Mouse (Mus musculus): ENCODE measurements around the gene Elf5. TPM values are rescaled to one million over a fixed set of nuclear protein-coding genes. Genes with fewer than 3 reads are reported as not detected.

Gene Elf5
- polyA plus RNA-seq, 1 experiment from 2014 or later: 14.5 TPM

DNA sequence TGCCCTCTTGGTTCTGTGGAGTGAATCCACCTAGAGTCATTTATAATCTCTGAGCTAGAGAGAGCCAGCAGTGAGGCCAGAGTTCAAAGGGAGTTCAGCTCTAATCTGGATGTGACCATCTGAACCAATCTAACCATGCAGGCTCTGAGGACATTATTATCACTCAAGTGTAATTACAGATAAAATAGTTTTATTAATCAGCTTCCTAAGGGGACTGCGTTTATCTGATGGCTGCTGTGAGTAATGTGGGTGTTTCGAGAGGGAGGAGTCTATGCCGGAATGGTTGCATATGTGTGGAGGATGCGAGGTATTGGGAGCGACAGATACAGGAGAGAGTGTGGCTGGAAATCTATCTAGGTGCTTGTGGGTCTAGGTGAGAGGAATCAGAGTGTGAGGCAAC is 1.9 kb downstream of the Elf5 start:
- Histone ChIP-seq H3K4me3 (ENCODE audit: low read depth, low read length) (no peak overlapping the region), H3K36me3 (ENCODE audit: insufficient read depth, low read length) (no peaks in the 10 kb centered on the region), H3K27ac (ENCODE audit: low read length) (no peak overlapping the region), H3K4me1 (ENCODE audit: insufficient read depth, low read depth, low read length) (no peaks in the 10 kb centered on the region; the same call in 1 of the 2 replicates), H3K9ac (replicated peaks; ENCODE audit: low read depth) (no peak overlapping the region), H3K9me3 (ENCODE audit: low read length) (no peaks in the 10 kb centered on the region), H3K27me3 (replicated peaks; ENCODE audit: insufficient read depth, low read length) (no peaks in the 10 kb centered on the region), H3K4me2 (replicated peaks; ENCODE audit: low read depth, low read length) (no peak overlapping the region)
- WGBS: 24% methylated on average over 5 of the region's 5 CpGs
- DNase-seq (ENCODE audit: low spot score) (peak; percentile 28), ATAC-seq (0 out of 2 replicates have a peak, but pooled peaks have one; percentile 37)
- TF ChIP-seq EP300 (IDR thresholded peaks at IDR 0.05) (no peak), CTCF (IDR thresholded peaks at IDR 0.05) (no peak)

DNA sequence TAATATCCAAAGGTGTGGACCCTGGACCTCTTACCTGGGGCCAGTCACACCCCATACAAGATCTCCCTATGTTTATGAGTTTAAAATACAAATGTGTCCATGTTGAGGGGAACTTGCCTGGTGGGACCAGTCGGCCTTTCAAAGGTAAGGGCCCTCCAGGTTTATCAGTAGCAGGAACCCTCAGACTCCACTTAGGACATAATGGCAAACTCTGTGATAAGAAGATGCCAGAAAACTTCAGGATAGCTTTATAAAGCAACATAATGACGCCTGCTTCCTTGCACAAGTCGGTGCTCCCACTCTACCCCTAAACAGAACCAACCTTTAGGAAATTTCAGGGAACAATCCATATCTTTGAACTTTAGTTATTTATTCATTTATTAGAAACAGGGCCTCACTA is 4.3 kb downstream of the Elf5 start:
- Histone ChIP-seq H3K4me1 (ENCODE audit: insufficient read depth, low read depth, low read length) (no peaks in the 10 kb centered on the region; the same call in 1 of the 2 replicates), H3K4me2 (replicated peaks; ENCODE audit: low read depth, low read length) (no peak overlapping the region), H3K36me3 (ENCODE audit: insufficient read depth, low read length) (no peaks in the 10 kb centered on the region), H3K9me3 (ENCODE audit: low read length) (no peaks in the 10 kb centered on the region), H3K27ac (ENCODE audit: low read length) (no peak overlapping the region), H3K9ac (replicated peaks; ENCODE audit: low read depth) (no peak overlapping the region), H3K27me3 (replicated peaks; ENCODE audit: insufficient read depth, low read length) (no peaks in the 10 kb centered on the region), H3K4me3 (ENCODE audit: low read depth, low read length) (no peak overlapping the region)
- TF ChIP-seq EP300 (IDR thresholded peaks at IDR 0.05): 0 out of 2 replicates have a peak, but pooled peaks have one; percentile 36
- TF ChIP-seq CTCF (IDR thresholded peaks at IDR 0.05): no peak
- 60% methylated on average over 3 of the region's 3 CpGs for WGBS
- peak; percentile 73 for ATAC-seq
- peak; percentile 59 for DNase-seq (ENCODE audit: low spot score)

GRCm38 (mm10) chr2:103420650-103421507 is 9.4 kb downstream of the Elf5 start:
- WGBS: 27% methylated on average over 15 of the region's 15 CpGs
- no peak overlapping the region for H3K27ac ChIP-seq (ENCODE audit: low read length)
- H3K9me3 ChIP-seq (ENCODE audit: low read length): no peaks in the 10 kb centered on the region
- DNase-seq (ENCODE audit: low spot score) (peak; percentile 31), ATAC-seq (no peak)
- H3K4me2 ChIP-seq (replicated peaks; ENCODE audit: low read depth, low read length): no peak overlapping the region
- no peaks in the 10 kb centered on the region for H3K27me3 ChIP-seq (replicated peaks; ENCODE audit: insufficient read depth, low read length)
- H3K4me1 ChIP-seq (ENCODE audit: insufficient read depth, low read depth, low read length): no peaks in the 10 kb centered on the region
- no peak overlapping the region for H3K9ac ChIP-seq (replicated peaks; ENCODE audit: low read depth)
- TF ChIP-seq CTCF (IDR thresholded peaks at IDR 0.05) (no peak), EP300 (IDR thresholded peaks at IDR 0.05) (no peak)
- H3K36me3 ChIP-seq (ENCODE audit: insufficient read depth, low read length): no peaks in the 10 kb centered on the region
- H3K4me3 ChIP-seq (ENCODE audit: low read depth, low read length): no peak overlapping the region

GRCm38 (mm10) chr2:103423884-103424283 is 12.4 kb downstream of the Elf5 start:
- DNase-seq (ENCODE audit: low spot score) (peak; percentile 69), ATAC-seq (peak; percentile 59)
- peak overlapping the region; percentile 84 for H3K27ac ChIP-seq (ENCODE audit: low read length)

GRCm38 (mm10) chr2:103424349-103425026 is 13.0 kb downstream of the Elf5 start:
- Histone ChIP-seq H3K9me3 (ENCODE audit: low read length) (no peaks in the 10 kb centered on the region), H3K27ac (ENCODE audit: low read length) (peak overlapping the region; percentile 84), H3K27me3 (replicated peaks; ENCODE audit: insufficient read depth, low read length) (no peaks in the 10 kb centered on the region), H3K4me3 (ENCODE audit: low read depth, low read length) (peak overlapping the region; percentile 25), H3K36me3 (ENCODE audit: insufficient read depth, low read length) (no peaks in the 10 kb centered on the region), H3K4me2 (replicated peaks; ENCODE audit: low read depth, low read length) (peak overlapping the region; percentile 46), H3K9ac (replicated peaks; ENCODE audit: low read depth) (peak overlapping the region; percentile 34), H3K4me1 (ENCODE audit: insufficient read depth, low read depth, low read length) (no peaks in the 10 kb centered on the region)
- peak; percentile 72 for ATAC-seq
- WGBS: 11% methylated on average over 12 of the region's 12 CpGs
- TF ChIP-seq CTCF (IDR thresholded peaks at IDR 0.05) (peak; percentile 92), EP300 (IDR thresholded peaks at IDR 0.05) (no peak)
- peak; percentile 88 for DNase-seq (ENCODE audit: low spot score)

More at GRCm38 (mm10) chr2:103423884-103424283, 12.4 kb downstream of the Elf5 start:
- Histone ChIP-seq H3K9ac (replicated peaks; ENCODE audit: low read depth) (peak overlapping the region; percentile 34), H3K36me3 (ENCODE audit: insufficient read depth, low read length) (no peaks in the 10 kb centered on the region), H3K4me2 (replicated peaks; ENCODE audit: low read depth, low read length) (peak overlapping the region; percentile 46), H3K27me3 (replicated peaks; ENCODE audit: insufficient read depth, low read length) (no peaks in the 10 kb centered on the region), H3K4me1 (ENCODE audit: insufficient read depth, low read depth, low read length) (no peaks in the 10 kb centered on the region), H3K9me3 (ENCODE audit: low read length) (no peaks in the 10 kb centered on the region), H3K4me3 (ENCODE audit: low read depth, low read length) (peak overlapping the region; percentile 25)
- WGBS: 42% methylated on average over 12 of the region's 12 CpGs
- TF ChIP-seq EP300 (IDR thresholded peaks at IDR 0.05): no peak
- TF ChIP-seq CTCF (IDR thresholded peaks at IDR 0.05): no peak

GRCm38 (mm10) chr2:103425456-103426063 is 14.1 kb downstream of the Elf5 start:
- ATAC-seq (peak; percentile 72), DNase-seq (ENCODE audit: low spot score) (peak; percentile 87)
- TF ChIP-seq EP300 (IDR thresholded peaks at IDR 0.05): no peak; the same call in 1 of the 2 replicates
- no peak for TF ChIP-seq CTCF (IDR thresholded peaks at IDR 0.05)
- Histone ChIP-seq H3K4me1 (ENCODE audit: insufficient read depth, low read depth, low read length) (no peaks in the 10 kb centered on the region), H3K36me3 (ENCODE audit: insufficient read depth, low read length) (no peaks in the 10 kb centered on the region), H3K4me3 (ENCODE audit: low read depth, low read length) (peak overlapping the region; percentile 25; the same call in 1 of the 2 replicates), H3K27me3 (replicated peaks; ENCODE audit: insufficient read depth, low read length) (no peaks in the 10 kb centered on the region), H3K9ac (replicated peaks; ENCODE audit: low read depth) (no peak overlapping the region), H3K4me2 (replicated peaks; ENCODE audit: low read depth, low read length) (peak overlapping the region; percentile 44), H3K9me3 (ENCODE audit: low read length) (no peaks in the 10 kb centered on the region), H3K27ac (ENCODE audit: low read length) (peak overlapping the region; percentile 40)
- 26% methylated on average over 11 of the region's 11 CpGs for WGBS
